Mouse (Mus musculus): ENCODE results near the gene Olfr761. TPM values are rescaled to one million over a fixed set of nuclear protein-coding genes. Genes with fewer than 3 reads are reported as not detected.
"Not testable (repeated sequence)": the region's sequence is repeated elsewhere in the genome, so short reads cannot be mapped to it uniquely, and the experiment has no call there.

The Olfr761 gene
- total RNA-seq (2021): not detected
- long read RNA-seq, experiment 1: 0 reads
- long read RNA-seq, experiment 2: 0 reads

DNA sequence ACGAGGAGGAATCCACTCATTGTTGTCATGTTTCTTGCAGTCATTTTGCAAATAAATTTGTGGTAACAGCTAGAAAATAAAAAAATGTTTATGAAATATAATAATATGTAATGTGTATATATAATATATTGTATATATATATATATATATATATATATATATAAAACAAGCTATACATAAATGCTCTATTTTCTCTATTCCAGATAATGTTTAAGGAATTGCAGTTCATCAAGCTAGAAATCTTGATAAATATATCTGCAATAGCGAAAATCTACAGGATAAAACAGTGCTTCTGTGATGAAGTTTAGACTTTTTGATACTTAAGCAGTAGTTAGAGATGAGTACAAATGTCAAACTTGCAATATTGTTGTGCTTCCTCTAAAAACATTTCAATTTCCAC, at the start of gene Olfr761:
TSS of gene Olfr761 (minus strand) at position 101 of the 400 bp plus-strand sequence.
- no peak for DNase-seq

DNA sequence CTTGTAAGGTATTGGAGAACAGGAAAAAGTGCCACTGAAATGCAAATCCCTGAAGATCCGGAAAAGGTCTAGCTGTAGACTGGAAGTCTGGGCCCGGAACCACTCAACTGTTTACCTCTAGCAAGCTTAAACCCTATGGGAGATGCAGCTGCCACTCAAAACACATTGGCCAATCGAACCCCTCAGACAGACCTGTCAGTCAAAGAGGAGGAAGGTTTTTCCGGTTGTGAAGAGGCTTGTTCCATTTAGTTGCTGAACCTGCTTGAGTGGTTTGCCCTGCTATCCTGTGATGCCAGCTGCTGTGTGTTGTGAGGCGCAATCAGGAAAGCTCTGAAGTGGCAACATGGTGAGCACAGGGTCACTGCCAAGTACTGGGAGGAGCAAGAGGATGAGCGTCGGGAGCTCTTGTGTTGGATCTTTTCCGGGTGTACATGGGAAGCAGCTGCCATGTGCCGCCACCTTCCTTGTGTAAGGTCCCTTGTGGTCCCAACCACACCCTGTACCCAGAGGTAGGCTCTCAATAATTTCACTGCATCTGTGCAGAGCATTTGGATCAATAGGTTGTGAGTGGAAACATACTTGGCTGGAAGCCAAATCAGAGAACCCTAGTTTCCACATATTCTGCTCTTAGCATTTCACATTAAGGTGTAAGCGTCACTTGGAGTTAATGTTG, 42.9 kb upstream of the Olfr761 start:
- no peak for DNase-seq

DNA sequence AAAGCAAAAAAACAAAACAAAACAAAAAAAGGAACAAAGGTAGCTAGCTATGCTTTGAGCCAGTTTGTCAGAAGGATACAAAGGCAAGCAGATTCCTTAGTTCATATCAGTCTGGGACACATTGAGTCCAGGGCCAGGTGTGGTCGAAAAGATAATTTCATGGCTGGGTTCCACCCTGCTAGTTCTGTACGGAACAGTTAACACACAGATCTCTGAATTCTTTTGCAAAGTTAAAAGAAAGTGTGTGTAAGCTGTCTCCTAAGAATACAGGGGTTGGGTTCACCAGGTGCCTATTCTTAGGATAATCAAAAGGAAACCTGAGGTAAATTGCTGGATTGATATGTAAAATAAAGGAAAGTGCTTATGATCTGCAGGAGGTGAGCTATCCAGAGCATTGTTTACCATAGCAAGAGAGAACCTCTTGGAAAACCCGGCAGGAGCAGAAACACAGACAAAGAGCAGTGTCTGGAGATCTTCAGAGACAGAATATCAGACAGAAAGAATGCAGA, 37.6 kb upstream of the Olfr761 start:
- no peak for DNase-seq

GRCm38 (mm10) chr17:37973591-37973990, 20.7 kb upstream of the Olfr761 start:
- no peak for DNase-seq

DNA sequence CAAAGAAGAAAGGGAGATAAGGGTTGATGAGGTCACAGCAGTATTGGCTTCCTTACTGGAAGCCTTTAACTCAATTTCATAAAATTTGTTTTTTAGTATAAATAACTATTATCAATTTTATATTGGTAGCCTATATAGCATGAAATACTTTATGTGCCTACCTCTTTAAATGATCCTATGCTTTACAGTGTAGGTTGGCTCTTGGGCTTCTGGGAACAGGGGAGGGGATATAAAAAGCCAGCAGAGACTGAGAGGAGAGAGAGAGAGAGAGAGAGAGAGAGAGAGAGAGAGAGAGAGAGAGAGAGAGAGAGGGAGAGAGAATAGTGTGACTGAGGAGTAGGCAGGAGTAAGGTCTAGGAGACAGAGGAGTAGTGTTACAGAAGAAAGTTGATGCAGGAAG, 32.6 kb downstream of the Olfr761 start, which contains the start of gene Olfr128:
TSS of gene Olfr128 (plus strand) at position 301 of the 400 bp plus-strand sequence.
- DNase-seq: no peak

GRCm38 (mm10) chr17:37906821-37907220, 46.1 kb downstream of the Olfr761 start:
- DNase-seq: not testable (repeated sequence)

Other genes with a start within 250 kb of the Olfr761 start
- not detected for gene Olfr120, start 231.3 kb downstream of the Olfr761 start, total RNA-seq (2021)
- gene Olfr121, start 204.2 kb downstream of the Olfr761 start, total RNA-seq (2021): not detected
- gene Olfr122, start 184.5 kb downstream of the Olfr761 start, total RNA-seq (2021): not detected
- not detected for gene Olfr123, start 159.6 kb downstream of the Olfr761 start, total RNA-seq (2021)
- not detected for gene Olfr124, start 153.2 kb downstream of the Olfr761 start, total RNA-seq (2021)
- not detected for gene Olfr125, start 120.1 kb downstream of the Olfr761 start, total RNA-seq (2021)
- gene Olfr126, start 105.6 kb downstream of the Olfr761 start, total RNA-seq (2021): not detected
- gene Olfr127, start 52.6 kb downstream of the Olfr761 start, total RNA-seq (2021): not detected
- not detected for gene Olfr128, start 32.5 kb downstream of the Olfr761 start, total RNA-seq (2021)
- not detected for gene Olfr129, start 107.0 kb upstream of the Olfr761 start, total RNA-seq (2021)
- gene Olfr130, start 110.8 kb upstream of the Olfr761 start, total RNA-seq (2021): not detected
- not detected for gene Olfr131, start 135.6 kb upstream of the Olfr761 start, total RNA-seq (2021)
- not detected for gene Olfr132, start 181.4 kb upstream of the Olfr761 start, total RNA-seq (2021)
- gene Olfr133, start 192.2 kb upstream of the Olfr761 start, total RNA-seq (2021): not detected
- gene Olfr134, start 218.3 kb upstream of the Olfr761 start, total RNA-seq (2021): not detected